Mouse (Mus musculus): ENCODE data around the gene Msmb.
"Not testable (repeated sequence)": the region's sequence is repeated elsewhere in the genome, so short reads cannot be mapped to it uniquely, and the experiment has no call there.

Gene Msmb

DNA sequence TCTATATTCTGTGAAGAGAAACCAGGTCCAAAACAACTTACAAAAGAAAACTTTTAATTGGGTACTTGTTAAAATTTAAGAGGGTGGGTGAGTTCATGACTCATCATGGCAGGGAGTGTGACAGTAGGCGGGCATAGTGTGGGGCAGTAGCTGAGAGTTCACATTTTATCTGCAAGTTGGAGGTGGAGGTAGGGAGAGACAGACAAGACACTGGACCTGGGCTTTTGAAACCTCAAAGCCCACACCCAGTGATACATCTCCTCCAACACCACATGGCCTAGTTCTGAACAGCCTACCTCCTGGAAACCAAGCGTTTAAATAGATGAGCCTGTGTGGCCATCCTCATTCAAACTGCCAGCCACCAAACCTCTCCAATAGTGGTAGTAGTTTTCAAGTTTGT, 33.5 kb downstream of the Msmb start:
- no peak for DNase-seq (ENCODE audit: low spot score)

DNA sequence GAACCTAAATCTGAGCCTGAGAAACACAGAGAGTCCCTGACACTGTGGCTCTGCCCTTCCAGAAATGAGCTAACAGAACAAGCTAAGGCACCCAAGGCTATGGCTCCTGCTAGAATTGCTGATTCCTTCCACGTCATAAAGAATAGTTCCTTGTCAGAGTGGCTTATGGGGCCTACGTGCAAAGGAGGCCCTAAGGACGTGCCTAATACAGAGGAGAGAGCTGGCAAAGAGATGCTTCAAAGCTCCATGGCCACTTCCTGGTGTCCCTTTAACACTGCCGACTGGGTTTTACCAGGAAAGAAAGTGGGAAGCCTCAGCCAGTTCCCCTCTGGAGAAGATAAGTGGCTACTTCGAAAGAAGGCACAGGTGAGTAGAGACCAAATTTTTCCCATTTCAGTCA, 34.8 kb downstream of the Msmb start:
- not testable (repeated sequence) for DNase-seq (ENCODE audit: low spot score)

DNA sequence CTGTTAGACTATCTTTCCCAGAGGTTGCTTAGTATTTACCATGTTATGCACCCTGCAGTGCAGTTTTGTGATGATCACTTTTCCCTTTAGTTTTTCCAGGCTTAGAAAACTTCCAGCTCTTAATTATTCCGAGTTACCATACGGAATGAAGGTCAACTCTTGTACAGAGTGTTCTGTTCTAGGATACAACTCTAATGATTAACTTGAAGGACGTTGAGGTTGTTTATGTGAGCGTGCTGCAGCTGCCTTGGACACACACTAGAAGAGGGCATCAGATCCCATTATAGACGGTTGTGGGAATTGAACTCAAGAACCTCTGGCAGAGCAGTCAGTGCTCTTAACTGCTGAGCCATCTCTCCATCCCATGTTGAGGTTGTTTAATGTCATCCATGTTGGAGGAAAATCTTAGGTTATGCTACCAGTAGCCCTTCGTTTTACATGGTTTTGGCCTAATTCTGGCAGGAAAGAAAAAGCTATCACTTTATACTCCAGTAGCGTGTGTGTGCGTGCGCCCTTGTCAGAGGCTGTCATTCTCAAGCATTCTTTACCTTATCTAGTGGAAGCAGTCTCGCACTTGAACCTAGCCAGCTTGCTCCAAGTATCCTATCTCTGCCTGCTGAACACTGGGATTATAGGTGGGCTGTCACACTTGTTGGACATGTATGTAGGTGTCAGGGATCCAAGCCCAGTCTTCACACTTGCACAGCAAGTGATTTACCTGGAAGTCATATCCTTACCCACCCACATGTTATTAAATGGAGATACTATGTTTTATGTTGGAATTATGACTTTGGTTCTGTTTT, 37.8 kb downstream of the Msmb start:
- DNase-seq (ENCODE audit: low spot score), result no peak

DNA sequence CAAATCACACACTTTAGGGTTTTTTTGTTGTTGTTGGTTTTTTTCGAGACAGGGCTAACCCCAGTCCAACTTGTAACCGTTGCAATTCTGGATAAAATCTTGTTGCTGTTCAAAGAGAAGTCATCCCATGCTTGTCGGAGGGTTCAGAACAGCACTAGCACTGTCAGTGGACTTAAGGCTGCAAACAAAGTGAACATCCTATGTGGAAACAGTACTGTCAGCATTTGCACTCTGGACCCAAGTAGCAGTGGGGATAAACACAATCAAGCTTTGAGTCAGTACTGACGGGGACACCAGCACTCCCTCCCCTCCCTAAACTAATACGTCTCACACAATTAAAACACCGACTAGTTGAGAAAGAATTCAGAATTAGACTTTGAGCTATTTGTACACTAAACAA, 39.0 kb downstream of the Msmb start:
- DNase-seq (ENCODE audit: low spot score), result no peak

DNA sequence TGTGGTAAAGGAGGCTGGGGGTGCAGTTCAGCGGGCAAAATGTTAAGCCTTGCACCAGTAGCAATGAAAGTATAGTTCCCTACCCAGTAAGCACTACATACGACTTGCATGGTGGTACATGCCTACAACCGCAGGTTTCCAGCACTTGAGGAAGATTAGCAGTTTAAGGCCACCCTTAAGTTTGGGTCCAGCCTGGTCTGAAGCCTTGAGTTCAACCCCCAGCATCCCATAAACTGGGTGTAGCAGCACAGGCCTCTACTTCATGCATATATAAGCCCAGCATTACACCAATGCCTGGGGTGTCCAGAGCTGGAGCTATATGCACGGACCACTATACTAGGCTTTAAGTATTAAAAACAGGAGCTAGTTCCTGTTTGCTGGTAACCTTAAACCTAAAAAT, 42.0 kb downstream of the Msmb start:
- DNase-seq (ENCODE audit: low spot score), result no peak

DNA sequence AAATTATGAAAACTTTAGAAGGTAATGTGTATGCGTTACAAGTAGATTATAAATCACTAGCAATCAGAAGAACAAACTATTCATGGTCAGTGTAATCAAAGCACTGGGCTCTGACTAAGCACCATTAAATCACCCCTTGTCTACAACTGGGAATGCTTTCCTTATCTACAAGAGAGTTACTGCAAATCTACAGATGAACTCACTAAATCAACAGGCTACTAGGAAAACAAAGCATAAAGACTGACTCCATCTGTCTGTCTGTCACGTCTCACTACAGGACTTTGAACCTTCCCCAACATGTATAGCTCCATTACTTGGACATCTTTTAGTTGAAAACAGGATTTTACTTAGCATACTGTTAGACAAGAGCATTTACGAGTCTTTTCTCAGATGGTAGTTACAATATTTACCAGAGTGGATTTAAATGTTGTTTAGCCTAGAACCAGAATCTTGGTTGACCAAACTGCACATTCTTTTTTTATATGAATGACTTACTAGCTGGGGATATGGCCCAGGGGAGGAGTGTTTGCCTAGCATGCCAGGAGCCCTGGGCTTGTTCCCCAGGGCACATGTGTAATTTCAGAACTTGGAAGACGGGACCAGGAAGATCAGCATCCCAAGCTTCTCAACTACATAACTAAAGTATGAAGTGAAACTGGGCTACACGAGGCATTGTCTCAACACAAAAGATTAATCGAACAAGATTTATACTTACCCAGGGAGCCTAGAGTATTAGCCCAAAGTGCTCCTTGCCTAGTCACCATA, 49.0 kb downstream of the Msmb start:
- no peak for DNase-seq (ENCODE audit: low spot score)

DNA sequence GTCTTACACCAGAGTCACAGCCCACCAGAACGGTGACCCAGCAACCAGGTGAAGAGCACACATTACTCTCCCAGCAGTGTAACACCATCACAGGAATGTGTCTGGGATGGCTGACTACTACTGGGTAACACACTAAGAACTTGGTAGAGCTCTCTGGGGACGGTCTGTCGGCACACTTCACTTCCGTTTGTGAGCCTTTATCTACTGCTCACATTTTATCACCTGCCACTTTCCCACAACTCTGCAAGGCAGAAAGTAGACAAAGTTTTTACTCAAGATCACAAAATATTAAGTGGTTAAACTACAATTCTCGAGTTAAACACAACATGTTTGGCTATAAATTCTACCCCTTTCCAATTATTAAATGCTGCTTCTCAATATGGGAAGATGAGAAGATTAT, 50.1 kb downstream of the Msmb start:
- DNase-seq (ENCODE audit: low spot score), result no peak

DNA sequence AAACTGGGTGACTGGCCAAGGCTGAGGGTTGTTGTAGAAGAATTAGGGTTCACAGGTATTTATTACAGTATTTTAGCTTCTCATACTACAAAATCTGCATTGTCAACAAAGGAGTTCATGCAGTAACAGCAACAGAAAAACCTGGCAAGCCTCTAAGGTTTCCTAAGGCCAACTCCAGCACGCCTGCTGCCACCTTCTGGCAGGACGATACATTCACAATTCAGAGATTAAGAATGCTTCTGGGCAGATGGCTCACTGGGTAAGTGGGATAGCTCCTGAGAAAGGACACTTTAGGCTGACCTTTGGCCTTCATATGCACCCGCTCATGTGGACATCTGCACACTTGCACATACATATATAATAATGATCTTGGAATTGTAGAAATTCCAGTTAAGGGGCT, 50.6 kb downstream of the Msmb start:
- DNase-seq (ENCODE audit: low spot score), result peak; percentile 77

DNA sequence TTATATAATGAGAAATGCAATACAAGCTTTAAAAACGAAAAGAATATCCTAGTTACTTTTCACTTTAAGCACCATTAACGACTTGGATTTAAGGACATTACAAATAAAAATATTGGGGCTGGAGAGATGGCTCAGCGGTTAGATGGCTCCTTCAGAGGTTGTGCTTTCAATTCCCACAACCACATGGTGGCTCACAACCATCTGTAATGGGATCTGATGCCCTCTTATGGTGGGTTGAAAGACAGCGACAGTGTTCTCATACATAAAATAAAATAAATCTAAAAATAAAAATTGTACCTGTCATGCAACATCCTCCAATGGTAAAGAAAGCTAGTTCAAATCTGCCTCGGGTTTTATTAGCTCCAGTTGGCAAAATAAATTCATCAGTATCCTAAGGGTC, 51.7 kb downstream of the Msmb start:
- peak; percentile 30 for DNase-seq (ENCODE audit: low spot score)

DNA sequence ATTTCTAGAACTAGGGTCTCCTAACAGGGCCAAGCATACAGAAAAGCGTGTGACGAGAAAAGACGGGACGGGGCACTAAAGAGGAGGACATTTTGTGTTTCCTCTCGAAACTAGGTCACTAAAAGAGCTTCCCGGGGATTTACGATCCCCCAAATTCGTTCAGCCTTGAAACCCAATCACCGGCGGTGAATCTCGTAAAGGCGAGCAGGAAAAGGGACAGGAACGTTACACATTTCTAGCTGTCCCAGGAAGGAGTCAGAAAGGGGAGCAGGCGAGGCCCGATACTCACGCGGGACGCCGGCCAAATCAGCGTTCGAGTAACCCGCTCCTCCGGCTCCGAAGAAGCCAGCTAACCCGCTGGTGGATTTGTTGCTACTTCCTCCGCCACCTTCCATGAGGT, 59.5 kb downstream of the Msmb start:
- peak; percentile 33 for DNase-seq (ENCODE audit: low spot score)

DNA sequence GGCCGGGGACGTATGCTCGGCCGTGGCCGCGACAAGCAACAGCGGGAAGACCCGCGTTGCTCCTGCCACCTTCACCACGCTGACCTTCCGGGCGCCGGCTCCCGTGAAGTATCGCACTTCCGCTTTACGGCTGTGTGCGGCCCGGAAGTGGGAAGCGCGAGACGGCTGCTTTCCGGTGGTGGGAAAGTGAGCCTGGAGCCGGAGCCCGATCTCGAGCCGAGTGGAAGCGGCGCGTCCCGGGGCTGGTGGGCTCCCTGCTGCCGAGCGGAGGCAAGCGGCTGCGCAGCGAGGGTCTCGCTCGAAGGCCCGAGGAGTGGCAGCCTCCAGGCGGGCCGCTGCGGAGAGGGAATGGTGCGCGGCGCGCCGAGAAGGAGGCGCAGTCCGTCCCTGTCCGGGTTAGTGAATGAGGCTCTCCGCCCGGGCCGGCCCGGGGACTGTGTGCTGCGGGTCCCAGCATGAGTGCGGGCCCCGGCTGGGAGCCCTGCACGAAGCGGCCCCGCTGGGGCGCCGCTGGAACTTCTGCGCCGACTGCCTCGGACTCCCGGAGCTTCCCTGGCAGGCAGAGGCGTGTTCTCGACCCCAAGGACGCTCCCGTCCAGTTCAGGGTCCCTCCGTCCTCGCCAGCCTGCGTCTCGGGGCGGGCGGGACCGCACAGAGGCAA, 60.1 kb downstream of the Msmb start, which contains the start of the genes Timm23 and Parg:
Timm23 (minus strand) TSS at position 108 of the 661 bp plus-strand sequence.
Parg (plus strand) TSS at position 159 of the 661 bp plus-strand sequence.
- peak; percentile 89 for DNase-seq (ENCODE audit: low spot score)
